Mouse (Mus musculus): ENCODE data around the gene Ankrd44.

- TF ChIP-seq CTCF (IDR thresholded peaks at IDR 0.05; ENCODE audit: low read depth, low read length) (no peak), POLR2A (IDR thresholded peaks at IDR 0.05; ENCODE audit: borderline replicate concordance, low read depth, low read length) (no peak)
Measured at GRCm38 (mm10) chr1:54684316-54684715, 241.9 kb downstream of the Ankrd44 start.

Measured in bone marrow macrophage, adult 2 months (primary cell).